Mouse (Mus musculus): Measurements from ENCODE around the gene Smug1. TPM values are rescaled to one million over a fixed set of nuclear protein-coding genes. Genes with fewer than 3 reads are reported as not detected.

Smug1 gene
- total RNA-seq, 4 experiments from 2014 or later = 14.3 to 22.9 (median 15.7) TPM

Other genes with a start within 250 kb of the Smug1 start
- not detected for gene Hoxc13, start 246.0 kb downstream of the Smug1 start, total RNA-seq (2022)
- not detected for gene Hoxc12, start 230.3 kb downstream of the Smug1 start, total RNA-seq (2022)
- gene Hoxc11, start 212.7 kb downstream of the Smug1 start, total RNA-seq (2022) = not detected
- gene Hoxc10, start 200.3 kb downstream of the Smug1 start, total RNA-seq (2022) = under 1 TPM in 2 of 4 experiments, not detected in 2; 0.12 to 0.17 TPM
- gene Hoxc5, start 199.6 kb downstream of the Smug1 start, total RNA-seq (2022) = 10 to 100 TPM in 2 of 4 experiments, 1 to 10 TPM in 2; 6.4 to 16.0 (median 11.4) TPM
- gene Hoxc9, start 190.7 kb downstream of the Smug1 start, total RNA-seq (2022) = under 1 TPM; 0.52 to 0.99 (median 0.83) TPM
- gene Hoxc8, start 176.5 kb downstream of the Smug1 start, total RNA-seq (2022) = 10 to 100 TPM; 30.1 to 35.8 (median 32.2) TPM
- gene Hoxc6, start 168.8 kb downstream of the Smug1 start, total RNA-seq (2022) = 10 to 100 TPM; 52.9 to 79.0 (median 59.6) TPM
- gene Hoxc4, start 148.2 kb downstream of the Smug1 start, total RNA-seq (2022) = 10 to 100 TPM in 2 of 4 experiments, 1 to 10 TPM in 2; 5.0 to 17.9 (median 10.8) TPM
- gene Cbx5, start 72.7 kb upstream of the Smug1 start, total RNA-seq (2022) = 100 to 1,000 TPM in 1 of 4 experiments, 10 to 100 TPM in 3; 74.3 to 104 (median 93.3) TPM
- 100 to 1,000 TPM; 151 to 278 (median 211) TPM for gene Hnrnpa1, start 73.3 kb upstream of the Smug1 start, total RNA-seq (2022)
- gene Nfe2, start 91.3 kb upstream of the Smug1 start, total RNA-seq (2022) = under 1 TPM in 3 of 4 experiments, not detected in 1; 0.24 to 0.44 (median 0.37) TPM
- gene Copz1, start 105.6 kb upstream of the Smug1 start, total RNA-seq (2022) = 100 to 1,000 TPM; 156 to 167 (median 161) TPM
- not detected for gene Gpr84, start 143.5 kb upstream of the Smug1 start, total RNA-seq (2022)
- 10 to 100 TPM; 13.4 to 21.9 (median 19.1) TPM for gene Zfp385a, start 173.0 kb upstream of the Smug1 start, total RNA-seq (2022)
- 10 to 100 TPM; 29.5 to 36.7 (median 34.0) TPM for gene Itga5, start 199.7 kb upstream of the Smug1 start, total RNA-seq (2022)

Data from adrenal gland, adult 8-10 months (tissue).